Comparison of ENCODE assay signal across 15 mouse cellular contexts in the genomic region with DNA sequence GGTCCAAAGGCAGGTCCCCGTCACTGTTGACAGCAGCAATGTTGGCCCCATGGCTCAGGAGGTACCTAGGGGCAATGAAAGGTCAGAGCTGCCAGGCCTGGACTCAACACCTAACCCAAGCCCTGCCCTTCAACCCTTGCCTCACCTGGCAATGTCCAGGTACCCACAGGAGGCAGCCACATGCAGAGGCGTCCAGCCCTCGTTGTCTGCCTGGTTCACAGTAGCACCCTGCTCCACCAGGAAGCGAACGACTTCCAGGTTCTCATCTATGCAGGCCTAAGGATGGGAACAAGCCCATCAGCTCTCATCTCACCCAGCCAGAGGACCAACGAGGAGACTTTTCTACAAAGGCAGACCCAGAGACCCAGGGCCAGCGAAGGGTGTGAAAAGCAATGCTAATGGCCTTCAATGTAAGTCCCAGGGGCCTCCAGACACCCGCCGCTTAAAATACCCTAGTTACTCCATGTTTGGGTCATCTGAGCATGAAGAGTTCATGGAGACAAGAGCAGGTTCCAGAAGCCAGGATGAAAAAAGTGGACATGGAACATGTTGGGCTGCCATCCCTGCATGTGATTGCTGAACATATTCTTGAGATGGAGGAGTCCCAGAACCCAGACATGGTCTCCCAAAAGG. TPM values are rescaled to one million over a fixed set of nuclear protein-coding genes. Genes with fewer than 3 reads are reported as not detected.
DNase-seq lines count a peak whose midpoint lies in the region; ATAC-seq and TF ChIP-seq lines count a peak whose summit lies in the region.
"Had no signal": no experiment of that assay in that cellular context is flagged by ENCODE, and none has a peak within 500 bp of the region (broad histone marks: within the 10 kb centered on the region; RNA-seq: fewer than 3 reads in every experiment).

No protein-coding gene starts in this region.

- H3K27ac ChIP-seq in heart, embryonic 16.5 days (ENCODE audit: low read length), result no peak overlapping the region
- H3K27ac ChIP-seq in heart, embryonic 10.5 days, result no peak overlapping the region
- 0 out of 2 replicates have a peak overlapping the region, but pooled peaks have one; percentile 12 for H3K27ac ChIP-seq in macrophage
- H3K27ac ChIP-seq in stomach, postnatal 0 days (replicated peaks), result peak overlapping the region; percentile 63
- no peak overlapping the region for H3K27ac ChIP-seq in kidney, embryonic 16.5 days (ENCODE audit: low read length)
- H3K27ac ChIP-seq: liver, embryonic 12.5 days; lung, embryonic 15.5 days had no signal

- no peak for ATAC-seq in heart, embryonic 16.5 days (replicated peaks; ENCODE audit: extremely low read depth, insufficient read depth, low FRiP score)
- ATAC-seq in megakaryocyte, adult 5-6 weeks (ENCODE audit: poor library complexity, severe bottlenecking), result no peak
- ATAC-seq in stomach, postnatal 0 days (ENCODE audit: low FRiP score, low TSS enrichment), result no peak
- no peak for ATAC-seq in kidney, embryonic 16.5 days (ENCODE audit: low FRiP score, low TSS enrichment)
- ATAC-seq: liver, embryonic 12.5 days had no signal

- 0 out of 2 replicates have a peak overlapping the region, but pooled peaks have one; percentile 28 for H3K9ac ChIP-seq in heart, embryonic 16.5 days (ENCODE audit: low read length)
- peak overlapping the region; percentile 23 for H3K9ac ChIP-seq in stomach, postnatal 0 days (ENCODE audit: low read length)
- H3K9ac ChIP-seq in kidney, embryonic 16.5 days (replicated peaks; ENCODE audit: low read length), result no peak overlapping the region
- H3K9ac ChIP-seq: kidney, embryonic 15.5 days; lung, embryonic 15.5 days had no signal

- no peak overlapping the region for H3K4me3 ChIP-seq in heart, embryonic 16.5 days (ENCODE audit: low read length)
- H3K4me3 ChIP-seq in heart, embryonic 10.5 days, result no peak overlapping the region
- peak overlapping the region; percentile 67 for H3K4me3 ChIP-seq in megakaryocyte, embryonic 14.5 days (replicated peaks)
- H3K4me3 ChIP-seq in macrophage (ENCODE audit: inconsistent target), result no peak overlapping the region
- no peak overlapping the region for H3K4me3 ChIP-seq in stomach, postnatal 0 days (ENCODE audit: low read depth, low read length)
- H3K4me3 ChIP-seq in kidney, embryonic 16.5 days (ENCODE audit: low read length), result no peak overlapping the region
- H3K4me3 ChIP-seq: liver, embryonic 12.5 days; lung, embryonic 15.5 days; myocyte had no signal

- peak overlapping the region; percentile 87; the same call in 1 of the 2 replicates for H3K4me2 ChIP-seq in heart, embryonic 16.5 days (ENCODE audit: low read depth, low read length)
- peak overlapping the region; percentile 72; the same call in 1 of the 2 replicates for H3K4me2 ChIP-seq in stomach, postnatal 0 days (replicated peaks; ENCODE audit: low read depth)
- H3K4me2 ChIP-seq in kidney, embryonic 16.5 days (replicated peaks; ENCODE audit: low read depth, low read length), result no peak overlapping the region

- H3K79me2 ChIP-seq in macrophage (ENCODE audit: inconsistent target), result peaks cover 81% of the 10 kb centered on the region

- DNase-seq in heart, embryonic 10.5 days (ENCODE audit: low spot score), result no peak
- DNase-seq in stomach, postnatal 0 days (ENCODE audit: low spot score), result no peak
- DNase-seq: layer of hippocampus, adult 9-11 months had no signal

- H3K36me3 ChIP-seq in heart, embryonic 16.5 days (ENCODE audit: control insufficient read depth, insufficient read depth), result peaks cover 10% of the 10 kb centered on the region
- H3K36me3 ChIP-seq in heart, embryonic 10.5 days, result peaks cover 51% of the 10 kb centered on the region
- H3K36me3 ChIP-seq in megakaryocyte, embryonic 14.5 days (replicated peaks; ENCODE audit: low read length), result peaks cover 78% of the 10 kb centered on the region
- H3K36me3 ChIP-seq in macrophage (ENCODE audit: inconsistent target), result peaks cover 21% of the 10 kb centered on the region; the same call in 1 of the 2 replicates
- peaks cover 15% of the 10 kb centered on the region for H3K36me3 ChIP-seq in stomach, postnatal 0 days (ENCODE audit: control insufficient read depth, insufficient read depth, low read length)
- H3K36me3 ChIP-seq in kidney, embryonic 16.5 days (ENCODE audit: insufficient read depth, low read length), result peaks cover 21% of the 10 kb centered on the region

- H3K9me3 ChIP-seq in heart, embryonic 16.5 days (replicated peaks; ENCODE audit: control insufficient read depth, low read length), result no peaks in the 10 kb centered on the region
- H3K9me3 ChIP-seq in heart, embryonic 10.5 days, result no peaks in the 10 kb centered on the region
- no peaks in the 10 kb centered on the region for H3K9me3 ChIP-seq in megakaryocyte, embryonic 14.5 days
- H3K9me3 ChIP-seq in stomach, postnatal 0 days (ENCODE audit: control insufficient read depth, low read length), result no peaks in the 10 kb centered on the region
- H3K9me3 ChIP-seq in kidney, embryonic 16.5 days (ENCODE audit: low read length), result no peaks in the 10 kb centered on the region
- H3K9me3 ChIP-seq: G1E; kidney, embryonic 15.5 days; liver, embryonic 12.5 days; lung, embryonic 15.5 days had no signal

- no peaks in the 10 kb centered on the region for H3K27me3 ChIP-seq in heart, embryonic 16.5 days (ENCODE audit: control insufficient read depth, insufficient read depth, low read length)
- no peaks in the 10 kb centered on the region for H3K27me3 ChIP-seq in heart, embryonic 10.5 days (ENCODE audit: insufficient read depth, poor library complexity, severe bottlenecking)
- no peaks in the 10 kb centered on the region for H3K27me3 ChIP-seq in megakaryocyte, embryonic 14.5 days (replicated peaks)
- H3K27me3 ChIP-seq in stomach, postnatal 0 days (ENCODE audit: control insufficient read depth, insufficient read depth, low read length), result no peaks in the 10 kb centered on the region
- H3K27me3 ChIP-seq in kidney, embryonic 16.5 days (ENCODE audit: insufficient read depth, low read length), result no peaks in the 10 kb centered on the region
- H3K27me3 ChIP-seq: kidney, embryonic 15.5 days; liver, embryonic 12.5 days; lung, embryonic 15.5 days had no signal

- WGBS in heart, embryonic 16.5 days, result 86% methylated on average over 9 of the region's 9 CpGs
- 88% methylated on average over 9 of the region's 9 CpGs for WGBS in heart, embryonic 10.5 days
- WGBS in macrophage (ENCODE audit: missing documents), result 93% methylated on average over 8 of the region's 9 CpGs
- 85% methylated on average over 9 of the region's 9 CpGs for WGBS in stomach, postnatal 0 days
- WGBS in kidney, embryonic 16.5 days, result 94% methylated on average over 9 of the region's 9 CpGs

- no peak for TF ChIP-seq EP300 in stomach, postnatal 0 days (optimal IDR thresholded peaks at IDR 0.05)

- H3K4me1 ChIP-seq in heart, embryonic 16.5 days (ENCODE audit: control insufficient read depth, insufficient read depth, low read length), result peaks cover 45% of the 10 kb centered on the region
- peaks cover 41% of the 10 kb centered on the region for H3K4me1 ChIP-seq in heart, embryonic 10.5 days
- H3K4me1 ChIP-seq in megakaryocyte, embryonic 14.5 days, result peaks cover 84% of the 10 kb centered on the region
- peaks cover 12% of the 10 kb centered on the region for H3K4me1 ChIP-seq in stomach, postnatal 0 days (replicated peaks; ENCODE audit: control insufficient read depth, insufficient read depth)
- H3K4me1 ChIP-seq in kidney, embryonic 16.5 days (ENCODE audit: insufficient read depth, low read length), result peaks cover 34% of the 10 kb centered on the region

- TF ChIP-seq CTCF in stomach, postnatal 0 days (IDR thresholded peaks at IDR 0.05; ENCODE audit: low read depth), result no peak

RNA-seq across cellular contexts. Expression of a gene that starts 4.1 kb away (rescaled TPM):
- polyA plus RNA-seq in heart, embryonic 16.5 days (2015; fragmentation: Nextera tagmentation; extraction: Ambion mirVana), result 28.6 and 39.8 TPM in 2 replicates
- 30.9 and 46.0 TPM in 2 replicates for polyA plus RNA-seq in heart, embryonic 10.5 days (2016; fragmentation: Nextera tagmentation; extraction: Ambion mirVana)
- polyA plus RNA-seq in megakaryocyte, embryonic 14.5 days (2012; ENCODE audit: insufficient read depth, low replicate concordance), result 267 and 1,249 TPM in 2 replicates
- 106 and 134 TPM in 2 replicates for total RNA-seq in megakaryocyte, adult 5-6 weeks (2015)
- total RNA-seq in megakaryocyte, adult 5-6 weeks (2017), result 146 and 169 TPM in 2 replicates
- 1,000 to 10,000 TPM in 4 of 26 experiments, 100 to 1,000 TPM in 22; 252 to 1,368 (median 799) TPM for total RNA-seq in macrophage (2018; cell fraction: chromatin; rRNA removed)
- 100 to 1,000 TPM in 8 of 26 experiments, 10 to 100 TPM in 18; 58.8 to 146 (median 96.2) TPM for total RNA-seq in macrophage (2018; cell fraction: cytosol; rRNA removed)
- total RNA-seq in macrophage (2018; cell fraction: nucleus; rRNA removed), result 100 to 1,000 TPM; 121 to 560 (median 335) TPM
- 102 to 126 TPM (median 108 TPM) in 3 replicates for polyA plus RNA-seq in macrophage (2018)
- polyA plus RNA-seq in stomach, postnatal 0 days (2015; fragmentation: Nextera tagmentation; extraction: Ambion mirVana), result 39.5 and 44.4 TPM in 2 replicates
- 22.1 and 31.6 TPM in 2 replicates for polyA plus RNA-seq in kidney, embryonic 16.5 days (2015; fragmentation: Nextera tagmentation; extraction: Ambion mirVana)

RNA-seq across cellular contexts. Expression of a gene that starts 18.8 kb away (rescaled TPM):
- polyA plus RNA-seq in heart, embryonic 16.5 days (2015; fragmentation: Nextera tagmentation; extraction: Ambion mirVana), result 170 and 190 TPM in 2 replicates
- 97.0 and 167 TPM in 2 replicates for polyA plus RNA-seq in heart, embryonic 10.5 days (2016; fragmentation: Nextera tagmentation; extraction: Ambion mirVana)
- 38.2 TPM in 1 of 2 replicates, not detected in the other for polyA plus RNA-seq in megakaryocyte, embryonic 14.5 days (2012; ENCODE audit: insufficient read depth, low replicate concordance)
- total RNA-seq in megakaryocyte, adult 5-6 weeks (2015), result 2.6 and 5.8 TPM in 2 replicates
- 8.6 and 13.4 TPM in 2 replicates for total RNA-seq in megakaryocyte, adult 5-6 weeks (2017)
- total RNA-seq in macrophage (2018; cell fraction: chromatin; rRNA removed), result 1 to 10 TPM in 5 of 26 experiments, under 1 TPM in 1, not detected in 20; 0.92 to 2.8 (median 1.8) TPM
- total RNA-seq in macrophage (2018; cell fraction: cytosol; rRNA removed), result 1 to 10 TPM in 21 of 26 experiments, under 1 TPM in 5; 0.63 to 2.5 (median 1.4) TPM
- total RNA-seq in macrophage (2018; cell fraction: nucleus; rRNA removed), result 1 to 10 TPM in 10 of 26 experiments, under 1 TPM in 3, not detected in 13; 0.58 to 2.8 (median 1.5) TPM
- 2.4 to 3.6 TPM (median 3.2 TPM) in 3 replicates for polyA plus RNA-seq in macrophage (2018)
- 15.5 and 16.5 TPM in 2 replicates for polyA plus RNA-seq in stomach, postnatal 0 days (2015; fragmentation: Nextera tagmentation; extraction: Ambion mirVana)
- polyA plus RNA-seq in kidney, embryonic 16.5 days (2015; fragmentation: Nextera tagmentation; extraction: Ambion mirVana), result 20.9 and 21.6 TPM in 2 replicates
- total RNA-seq: G1E had no signal
- polyA plus RNA-seq: adrenal gland, adult 2 months had no signal

RNA-seq across cellular contexts. Expression of a gene that starts 26.6 kb away (rescaled TPM):
- 3,783 and 3,984 TPM in 2 replicates for polyA plus RNA-seq in heart, embryonic 16.5 days (2015; fragmentation: Nextera tagmentation; extraction: Ambion mirVana)
- 960 and 1,463 TPM in 2 replicates for polyA plus RNA-seq in heart, embryonic 10.5 days (2016; fragmentation: Nextera tagmentation; extraction: Ambion mirVana)
- polyA plus RNA-seq in megakaryocyte, embryonic 14.5 days (2012; ENCODE audit: insufficient read depth, low replicate concordance), result 3.9 TPM in 1 of 2 replicates, not detected in the other
- total RNA-seq in megakaryocyte, adult 5-6 weeks (2015), result 5.1 and 8.8 TPM in 2 replicates
- 1.7 TPM in 1 of 2 replicates, not detected in the other for total RNA-seq in megakaryocyte, adult 5-6 weeks (2017)
- total RNA-seq in macrophage (2018; cell fraction: chromatin; rRNA removed), result 100 to 1,000 TPM in 9 of 26 experiments, 10 to 100 TPM in 17; 16.3 to 147 (median 47.9) TPM
- 1 to 10 TPM in 8 of 26 experiments, under 1 TPM in 17, not detected in 1; 0.30 to 6.8 (median 0.89) TPM for total RNA-seq in macrophage (2018; cell fraction: cytosol; rRNA removed)
- 10 to 100 TPM; 13.1 to 93.0 (median 33.9) TPM for total RNA-seq in macrophage (2018; cell fraction: nucleus; rRNA removed)
- 0.57 to 2.9 TPM (median 2.8 TPM) in 3 replicates for polyA plus RNA-seq in macrophage (2018)
- polyA plus RNA-seq in stomach, postnatal 0 days (2015; fragmentation: Nextera tagmentation; extraction: Ambion mirVana), result 24.4 and 30.4 TPM in 2 replicates
- 5.8 and 6.1 TPM in 2 replicates for polyA plus RNA-seq in kidney, embryonic 16.5 days (2015; fragmentation: Nextera tagmentation; extraction: Ambion mirVana)
- total RNA-seq: G1E; left cerebral cortex, postnatal 10 days had no signal

RNA-seq across cellular contexts. Expression of a gene that starts 34.9 kb away (rescaled TPM):
- 1.1 and 1.3 TPM in 2 replicates for polyA plus RNA-seq in heart, embryonic 16.5 days (2015; fragmentation: Nextera tagmentation; extraction: Ambion mirVana)
- polyA plus RNA-seq in heart, embryonic 10.5 days (2016; fragmentation: Nextera tagmentation; extraction: Ambion mirVana), result 0.63 and 0.65 TPM in 2 replicates
- polyA plus RNA-seq in megakaryocyte, embryonic 14.5 days (2012; ENCODE audit: insufficient read depth, low replicate concordance), result 1.3 and 5.0 TPM in 2 replicates
- total RNA-seq in megakaryocyte, adult 5-6 weeks (2015), result 1.3 TPM in 2 replicates
- 1.0 TPM in 2 replicates for total RNA-seq in megakaryocyte, adult 5-6 weeks (2017)
- total RNA-seq in macrophage (2018; cell fraction: chromatin; rRNA removed), result 10 to 100 TPM in 14 of 26 experiments, 1 to 10 TPM in 12; 4.2 to 44.0 (median 14.8) TPM
- 10 to 100 TPM in 12 of 26 experiments, 1 to 10 TPM in 14; 2.2 to 17.1 (median 6.9) TPM for total RNA-seq in macrophage (2018; cell fraction: cytosol; rRNA removed)
- 10 to 100 TPM in 18 of 26 experiments, 1 to 10 TPM in 8; 3.4 to 34.9 (median 12.7) TPM for total RNA-seq in macrophage (2018; cell fraction: nucleus; rRNA removed)
- 2.2 to 5.6 TPM (median 2.3 TPM) in 3 replicates for polyA plus RNA-seq in macrophage (2018)
- 0.89 and 0.98 TPM in 2 replicates for polyA plus RNA-seq in stomach, postnatal 0 days (2015; fragmentation: Nextera tagmentation; extraction: Ambion mirVana)
- polyA plus RNA-seq in kidney, embryonic 16.5 days (2015; fragmentation: Nextera tagmentation; extraction: Ambion mirVana), result 3.3 and 3.5 TPM in 2 replicates
- total RNA-seq: G1E had no signal
- polyA plus RNA-seq: G1E had no signal

RNA-seq across cellular contexts. Expression of a gene that starts 36.9 kb away (rescaled TPM):
- 3.6 and 5.6 TPM in 2 replicates for polyA plus RNA-seq in heart, embryonic 16.5 days (2015; fragmentation: Nextera tagmentation; extraction: Ambion mirVana)
- polyA plus RNA-seq in heart, embryonic 10.5 days (2016; fragmentation: Nextera tagmentation; extraction: Ambion mirVana), result 1.7 and 4.6 TPM in 2 replicates
- not detected in 2 replicates for polyA plus RNA-seq in megakaryocyte, embryonic 14.5 days (2012; ENCODE audit: insufficient read depth, low replicate concordance)
- 1.4 and 5.3 TPM in 2 replicates for total RNA-seq in megakaryocyte, adult 5-6 weeks (2015)
- 4.5 and 5.1 TPM in 2 replicates for total RNA-seq in megakaryocyte, adult 5-6 weeks (2017)
- 10 to 100 TPM; 11.9 to 95.9 (median 37.0) TPM for total RNA-seq in macrophage (2018; cell fraction: chromatin; rRNA removed)
- total RNA-seq in macrophage (2018; cell fraction: cytosol; rRNA removed), result 1 to 10 TPM in 23 of 26 experiments, under 1 TPM in 3; 0.88 to 5.4 (median 2.5) TPM
- total RNA-seq in macrophage (2018; cell fraction: nucleus; rRNA removed), result 10 to 100 TPM in 13 of 26 experiments, 1 to 10 TPM in 12, under 1 TPM in 1; 0.87 to 32.0 (median 10.2) TPM
- 0.30 to 3.9 TPM (median 3.1 TPM) in 3 replicates for polyA plus RNA-seq in macrophage (2018)
- polyA plus RNA-seq in stomach, postnatal 0 days (2015; fragmentation: Nextera tagmentation; extraction: Ambion mirVana), result 25.2 and 33.3 TPM in 2 replicates
- 8.8 and 10.1 TPM in 2 replicates for polyA plus RNA-seq in kidney, embryonic 16.5 days (2015; fragmentation: Nextera tagmentation; extraction: Ambion mirVana)
- polyA plus RNA-seq: G1E had no signal

Comparison
In these comparisons a context has a peak if more than half of its experiments do, and no peak if none do; other contexts are left out.
1. H3K27ac ChIP-seq: peak in macrophage (single experiment) and stomach, postnatal 0 days (single experiment); none in heart, embryonic 16.5 days (single experiment), heart, embryonic 10.5 days (single experiment) and kidney, embryonic 16.5 days (single experiment).
2. RNA of a gene that starts 26.6 kb away (polyA plus RNA-seq): 3,783 to 3,984 TPM in heart, embryonic 16.5 days and 960 to 1,463 TPM in heart, embryonic 10.5 days; 24.4 to 30.4 TPM in stomach, postnatal 0 days, 5.8 to 6.1 TPM in kidney, embryonic 16.5 days, 3.9 TPM in megakaryocyte, embryonic 14.5 days and 0.57 to 2.9 TPM in macrophage; every median in the first group is over 10 times any median in the second.